Mouse (Mus musculus): ENCODE data around the gene Rabgef1. TPM values are rescaled to one million over a fixed set of nuclear protein-coding genes. Genes with fewer than 3 reads are reported as not detected.

The Rabgef1 gene
- polyA plus RNA-seq, 1 experiment from 2014 or later = 20.7 TPM

GRCm38 (mm10) chr5:130171956-130172601 is 481 bp downstream of the Rabgef1 start:
- peak; percentile 38 for DNase-seq (ENCODE audit: low spot score)

- DNase-seq (ENCODE audit: low spot score) = no peak
Measured at GRCm38 (mm10) chr5:130173012-130173411, 1.4 kb downstream of the Rabgef1 start.

GRCm38 (mm10) chr5:130177871-130178270 is 6.3 kb downstream of the Rabgef1 start:
- no peak for DNase-seq (ENCODE audit: low spot score)

- DNase-seq (ENCODE audit: low spot score) = no peak
Measured at GRCm38 (mm10) chr5:130180362-130180761, 8.8 kb downstream of the Rabgef1 start.

- DNase-seq (ENCODE audit: low spot score) = no peak
Measured at GRCm38 (mm10) chr5:130181740-130182540, 10.3 kb downstream of the Rabgef1 start.

- no peak for DNase-seq (ENCODE audit: low spot score)
Measured at GRCm38 (mm10) chr5:130182541-130182821, 10.9 kb downstream of the Rabgef1 start.

- DNase-seq (ENCODE audit: low spot score) = no peak
Measured at GRCm38 (mm10) chr5:130184193-130184856, 12.7 kb downstream of the Rabgef1 start.

GRCm38 (mm10) chr5:130185312-130185711 is 13.7 kb downstream of the Rabgef1 start:
- no peak for DNase-seq (ENCODE audit: low spot score)

- no peak for DNase-seq (ENCODE audit: low spot score)
Measured at GRCm38 (mm10) chr5:130187383-130187782, 15.8 kb downstream of the Rabgef1 start.

GRCm38 (mm10) chr5:130190909-130191308 is 19.3 kb downstream of the Rabgef1 start:
- DNase-seq (ENCODE audit: low spot score) = no peak

- no peak for DNase-seq (ENCODE audit: low spot score)
Measured at GRCm38 (mm10) chr5:130191865-130192264, 20.3 kb downstream of the Rabgef1 start.

GRCm38 (mm10) chr5:130192356-130192944 is 20.9 kb downstream of the Rabgef1 start:
- DNase-seq (ENCODE audit: low spot score) = no peak

- peak; percentile 47 for DNase-seq (ENCODE audit: low spot score)
Measured at GRCm38 (mm10) chr5:130193760-130194159, 22.2 kb downstream of the Rabgef1 start.

- DNase-seq (ENCODE audit: low spot score) = peak; percentile 10
Measured at GRCm38 (mm10) chr5:130196307-130196706, 24.7 kb downstream of the Rabgef1 start.

GRCm38 (mm10) chr5:130197454-130197853 is 25.9 kb downstream of the Rabgef1 start:
- DNase-seq (ENCODE audit: low spot score) = no peak

- no peak for DNase-seq (ENCODE audit: low spot score)
Measured at GRCm38 (mm10) chr5:130197981-130198380, 26.4 kb downstream of the Rabgef1 start.

GRCm38 (mm10) chr5:130200233-130201029 is 28.8 kb downstream of the Rabgef1 start:
- no peak for DNase-seq (ENCODE audit: low spot score)

- no peak for DNase-seq (ENCODE audit: low spot score)
Measured at GRCm38 (mm10) chr5:130203948-130204347, 32.4 kb downstream of the Rabgef1 start.

GRCm38 (mm10) chr5:130204560-130204959 is 33.0 kb downstream of the Rabgef1 start:
- DNase-seq (ENCODE audit: low spot score) = peak; percentile 47

GRCm38 (mm10) chr5:130205441-130206023 is 33.9 kb downstream of the Rabgef1 start:
- no peak for DNase-seq (ENCODE audit: low spot score)

- no peak for DNase-seq (ENCODE audit: low spot score)
Measured at GRCm38 (mm10) chr5:130207299-130207698, 35.7 kb downstream of the Rabgef1 start.

Measured in thymus, postnatal 0 days (tissue).